Mouse (Mus musculus) urinary bladder, postnatal 36 days (tissue): Measurements from ENCODE around the gene Olfr281.

Experiments used
- DNase-seq, 2 experiments: peaks; one replicate each; pipeline ENCODE4 v3.0.0; 2022; ENCODE audit warnings: low spot score in 2 of 2, mixed read lengths in 1 of 2

The Olfr281 gene

GRCm38 (mm10) chr15:98483907-98484886 is 31.8 kb downstream of the Olfr281 start:
- DNase-seq: peak; percentile 19 to 23

GRCm38 (mm10) chr15:98486433-98487021 is 34.1 kb downstream of the Olfr281 start:
- no peak for DNase-seq

- peak in 1 of 2 experiments; percentile 19 for DNase-seq
Observed at GRCm38 (mm10) chr15:98491332-98491731, 38.9 kb downstream of the Olfr281 start.

- no peak for DNase-seq
Observed at GRCm38 (mm10) chr15:98492102-98492501, 39.7 kb downstream of the Olfr281 start, which contains the start of gene Olfr279. Gene Olfr279, plus strand, starts transcription at chr15:98492402.

GRCm38 (mm10) chr15:98497631-98498030 is 45.2 kb downstream of the Olfr281 start:
- no peak for DNase-seq

- DNase-seq: no peak
Observed at GRCm38 (mm10) chr15:98503317-98503716, 50.9 kb downstream of the Olfr281 start.

GRCm38 (mm10) chr15:98504514-98504913 is 52.1 kb downstream of the Olfr281 start:
- peak; percentile 46 to 52 for DNase-seq

- no peak for DNase-seq
Observed at GRCm38 (mm10) chr15:98506253-98506957, 54.0 kb downstream of the Olfr281 start.

- DNase-seq: no peak
Observed at GRCm38 (mm10) chr15:98507321-98507720, 54.9 kb downstream of the Olfr281 start.

GRCm38 (mm10) chr15:98509387-98509786 is 57.0 kb downstream of the Olfr281 start:
- no peak for DNase-seq
